Mouse (Mus musculus) ovary, adult 18-20 months (tissue): ENCODE data around the gene Clmn.

Experiments
- DNase-seq: peaks from one replicate; pipeline ENCODE4 v3.0.0; 2022; ENCODE audit warnings: low spot score, mixed read lengths

The Clmn gene

GRCm38 (mm10) chr12:104864439-104865165 lies at the start of gene Clmn:
TSS of gene Clmn (minus strand) at chr12:104865076.
- DNase-seq, result no peak

- no peak for DNase-seq
Observed at GRCm38 (mm10) chr12:104912990-104913389, 48.1 kb upstream of the Clmn start.

- DNase-seq, result no peak
Observed at GRCm38 (mm10) chr12:104912281-104912933, 47.5 kb upstream of the Clmn start.

- no peak for DNase-seq
Observed at GRCm38 (mm10) chr12:104909750-104910149, 44.9 kb upstream of the Clmn start.

- no peak for DNase-seq
Observed at GRCm38 (mm10) chr12:104908986-104909385, 44.1 kb upstream of the Clmn start.

GRCm38 (mm10) chr12:104908024-104908781 lies 43.3 kb upstream of the Clmn start:
- DNase-seq, result no peak

GRCm38 (mm10) chr12:104907133-104907532 lies 42.3 kb upstream of the Clmn start:
- no peak for DNase-seq

- DNase-seq, result no peak
Observed at GRCm38 (mm10) chr12:104904138-104904537, 39.3 kb upstream of the Clmn start.

- no peak for DNase-seq
Observed at GRCm38 (mm10) chr12:104902392-104903053, 37.6 kb upstream of the Clmn start.

- no peak for DNase-seq
Observed at GRCm38 (mm10) chr12:104901320-104901719, 36.4 kb upstream of the Clmn start.

GRCm38 (mm10) chr12:104899835-104900234 lies 35.0 kb upstream of the Clmn start:
- no peak for DNase-seq

- no peak for DNase-seq
Observed at GRCm38 (mm10) chr12:104899161-104899560, 34.3 kb upstream of the Clmn start.

GRCm38 (mm10) chr12:104898718-104899117 lies 33.8 kb upstream of the Clmn start:
- no peak for DNase-seq

GRCm38 (mm10) chr12:104897051-104897618 lies 32.3 kb upstream of the Clmn start:
- no peak for DNase-seq

- DNase-seq, result peak; percentile 46
Observed at GRCm38 (mm10) chr12:104896640-104897039, 31.8 kb upstream of the Clmn start.

- DNase-seq, result no peak
Observed at GRCm38 (mm10) chr12:104892245-104892644, 27.4 kb upstream of the Clmn start.

- DNase-seq, result no peak
Observed at GRCm38 (mm10) chr12:104890066-104890465, 25.2 kb upstream of the Clmn start.

GRCm38 (mm10) chr12:104886104-104886503 lies 21.2 kb upstream of the Clmn start:
- DNase-seq, result no peak

- DNase-seq, result no peak
Observed at GRCm38 (mm10) chr12:104882533-104882932, 17.7 kb upstream of the Clmn start.

- DNase-seq, result no peak
Observed at GRCm38 (mm10) chr12:104882061-104882460, 17.2 kb upstream of the Clmn start.

- no peak for DNase-seq
Observed at GRCm38 (mm10) chr12:104881518-104882060, 16.7 kb upstream of the Clmn start.

- no peak for DNase-seq
Observed at GRCm38 (mm10) chr12:104880367-104880766, 15.5 kb upstream of the Clmn start.
